Mouse (Mus musculus): ENCODE measurements at regions not wholly inside any gene's neighbourhood (a gene's known extent, or its start where the extent isn't known, plus 50 kb on each side); places are given as distances from the start of the nearest gene placed in this dataset.

DNA sequence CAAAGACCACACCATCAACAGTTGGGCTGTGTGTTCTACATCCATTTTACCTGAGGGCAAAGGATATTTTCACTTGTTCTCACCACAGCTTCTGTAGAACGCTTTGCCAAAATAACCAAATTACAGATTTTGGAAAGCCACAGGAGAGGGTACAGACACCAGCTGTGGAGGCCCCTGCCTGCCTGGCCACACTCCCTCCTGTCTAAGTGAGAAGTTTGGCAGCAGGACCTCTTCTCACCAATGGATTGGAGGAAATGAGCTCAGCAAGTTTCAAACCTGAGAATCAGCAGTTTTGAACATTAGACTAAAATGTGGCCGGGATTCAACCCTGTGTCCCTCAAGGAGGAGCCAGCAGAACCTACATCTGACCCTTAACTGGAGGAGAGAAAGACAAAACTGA lies 206.2 kb upstream of the Plxna2 start:
- H3K36me3 ChIP-seq (ENCODE audit: control insufficient read depth, insufficient read depth): no peaks in the 10 kb centered on the region
- H3K4me2 ChIP-seq (ENCODE audit: low read depth): no peak overlapping the region
- no peaks in the 10 kb centered on the region for H3K79me2 ChIP-seq (ENCODE audit: control insufficient read depth, insufficient read depth)
- H3K27me3 ChIP-seq (ENCODE audit: control insufficient read depth, insufficient read depth, insufficient read length): no peaks in the 10 kb centered on the region
- no peak overlapping the region for H3ac ChIP-seq (ENCODE audit: control insufficient read depth, insufficient read length)
- TF ChIP-seq E2F4 (IDR thresholded peaks at IDR 0.05; ENCODE audit: insufficient read depth) (no peak), REST (IDR thresholded peaks at IDR 0.05; ENCODE audit: insufficient read depth, insufficient read length) (no peak), USF1 (IDR thresholded peaks at IDR 0.05; ENCODE audit: low read depth) (no peak), TCF12 (IDR thresholded peaks at IDR 0.05; ENCODE audit: insufficient read depth, poor library complexity, severe bottlenecking) (no peak), POLR2AphosphoS2 (IDR thresholded peaks at IDR 0.05; ENCODE audit: insufficient read length, low read depth) (no peak), MAX (IDR thresholded peaks at IDR 0.05; ENCODE audit: low read depth) (no peak), MYOD1 (IDR thresholded peaks at IDR 0.05; ENCODE audit: control insufficient read depth in 1 of 3, insufficient read length in 2 of 3, low read depth in 2 of 3) (no peak), MYOG (IDR thresholded peaks at IDR 0.05; ENCODE audit: control insufficient read depth in 1 of 3, insufficient read depth in 1 of 3, insufficient read length in 2 of 3, low read depth in 2 of 3) (no peak), SRF (IDR thresholded peaks at IDR 0.05; ENCODE audit: control insufficient read depth, insufficient read length, low read depth) (no peak), POLR2A (IDR thresholded peaks at IDR 0.05; ENCODE audit: insufficient read length, low read depth) (no peak), CEBPB (IDR thresholded peaks at IDR 0.05; ENCODE audit: insufficient read depth, poor library complexity, severe bottlenecking) (no peak), TCF3 (IDR thresholded peaks at IDR 0.05; ENCODE audit: insufficient read length, low read depth) (no peak)
- no peak overlapping the region for H3K4me3 ChIP-seq

DNA sequence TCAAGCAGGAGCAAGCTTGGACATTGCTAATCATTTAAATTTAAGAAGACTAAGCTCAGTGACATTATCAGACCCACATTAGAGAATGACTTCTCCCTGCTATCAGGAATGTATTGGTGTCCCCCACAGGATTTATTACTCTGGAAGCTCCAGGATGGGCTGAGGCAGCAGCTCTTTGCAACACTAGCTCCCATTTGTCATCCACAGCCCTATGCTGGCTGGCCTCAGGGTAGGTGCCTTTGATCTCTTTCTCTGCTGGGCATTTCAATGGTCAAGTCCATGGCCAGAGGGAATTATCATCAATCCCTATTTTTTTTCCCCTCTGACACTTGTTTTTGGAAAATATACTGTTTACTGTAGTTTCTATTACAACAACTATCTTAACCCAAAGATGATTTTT lies 218.7 kb upstream of the Plxna2 start:
- Histone ChIP-seq H3K4me2 (ENCODE audit: low read depth) (no peak overlapping the region), H3ac (ENCODE audit: control insufficient read depth, insufficient read length) (no peak overlapping the region), H3K36me3 (ENCODE audit: control insufficient read depth, insufficient read depth) (no peaks in the 10 kb centered on the region), H3K4me3 (no peak overlapping the region), H3K27me3 (ENCODE audit: control insufficient read depth, insufficient read depth, insufficient read length) (no peaks in the 10 kb centered on the region), H3K79me2 (ENCODE audit: control insufficient read depth, insufficient read depth) (no peaks in the 10 kb centered on the region)
- no peak for TF ChIP-seq SRF (IDR thresholded peaks at IDR 0.05; ENCODE audit: control insufficient read depth, insufficient read length, low read depth)
- TF ChIP-seq MAX (IDR thresholded peaks at IDR 0.05; ENCODE audit: low read depth): no peak
- TF ChIP-seq MYOD1 (IDR thresholded peaks at IDR 0.05; ENCODE audit: control insufficient read depth in 1 of 3, insufficient read length in 2 of 3, low read depth in 2 of 3): no peak
- no peak for TF ChIP-seq REST (IDR thresholded peaks at IDR 0.05; ENCODE audit: insufficient read depth, insufficient read length)

- no peaks in the 10 kb centered on the region for H3K27me3 ChIP-seq (ENCODE audit: control insufficient read depth, insufficient read depth, insufficient read length)
- H3ac ChIP-seq (ENCODE audit: control insufficient read depth, insufficient read length): no peak overlapping the region
- no peak overlapping the region for H3K4me3 ChIP-seq
- H3K4me2 ChIP-seq (ENCODE audit: low read depth): no peak overlapping the region
- no peaks in the 10 kb centered on the region for H3K36me3 ChIP-seq (ENCODE audit: control insufficient read depth, insufficient read depth)
- no peaks in the 10 kb centered on the region for H3K79me2 ChIP-seq (ENCODE audit: control insufficient read depth, insufficient read depth)
- TF ChIP-seq CEBPB (IDR thresholded peaks at IDR 0.05; ENCODE audit: insufficient read depth, poor library complexity, severe bottlenecking) (no peak), E2F4 (IDR thresholded peaks at IDR 0.05; ENCODE audit: insufficient read depth) (no peak), SRF (IDR thresholded peaks at IDR 0.05; ENCODE audit: control insufficient read depth, insufficient read length, low read depth) (no peak), USF1 (IDR thresholded peaks at IDR 0.05; ENCODE audit: low read depth) (no peak), MYOD1 (IDR thresholded peaks at IDR 0.05; ENCODE audit: control insufficient read depth in 1 of 3, insufficient read length in 2 of 3, low read depth in 2 of 3) (no peak), POLR2A (IDR thresholded peaks at IDR 0.05; ENCODE audit: insufficient read length, low read depth) (no peak), MAX (IDR thresholded peaks at IDR 0.05; ENCODE audit: low read depth) (no peak), POLR2AphosphoS2 (IDR thresholded peaks at IDR 0.05; ENCODE audit: insufficient read length, low read depth) (no peak), REST (IDR thresholded peaks at IDR 0.05; ENCODE audit: insufficient read depth, insufficient read length) (no peak), TCF12 (IDR thresholded peaks at IDR 0.05; ENCODE audit: insufficient read depth, poor library complexity, severe bottlenecking) (no peak), TCF3 (IDR thresholded peaks at IDR 0.05; ENCODE audit: insufficient read length, low read depth) (no peak), MYOG (IDR thresholded peaks at IDR 0.05; ENCODE audit: control insufficient read depth in 1 of 3, insufficient read depth in 1 of 3, insufficient read length in 2 of 3, low read depth in 2 of 3) (no peak)
Observed at GRCm38 (mm10) chr1:194396754-194397460, 221.1 kb upstream of the Plxna2 start.

- no peak overlapping the region for H3K4me2 ChIP-seq (ENCODE audit: low read depth)
- H3K4me3 ChIP-seq: no peak overlapping the region
- no peak for TF ChIP-seq CEBPB (IDR thresholded peaks at IDR 0.05; ENCODE audit: insufficient read depth, poor library complexity, severe bottlenecking)
- TF ChIP-seq REST (IDR thresholded peaks at IDR 0.05; ENCODE audit: insufficient read depth, insufficient read length): no peak
- TF ChIP-seq USF1 (IDR thresholded peaks at IDR 0.05; ENCODE audit: low read depth): no peak
- TF ChIP-seq MAX (IDR thresholded peaks at IDR 0.05; ENCODE audit: low read depth): no peak
- TF ChIP-seq TCF3 (IDR thresholded peaks at IDR 0.05; ENCODE audit: insufficient read length, low read depth): no peak
- TF ChIP-seq POLR2A (IDR thresholded peaks at IDR 0.05; ENCODE audit: insufficient read length, low read depth): no peak
- no peak for TF ChIP-seq E2F4 (IDR thresholded peaks at IDR 0.05; ENCODE audit: insufficient read depth)
- no peak for TF ChIP-seq POLR2AphosphoS2 (IDR thresholded peaks at IDR 0.05; ENCODE audit: insufficient read length, low read depth)
- TF ChIP-seq MYOD1 (IDR thresholded peaks at IDR 0.05; ENCODE audit: control insufficient read depth in 1 of 3, insufficient read length in 2 of 3, low read depth in 2 of 3): no peak
- TF ChIP-seq MYOG (IDR thresholded peaks at IDR 0.05; ENCODE audit: control insufficient read depth in 1 of 3, insufficient read depth in 1 of 3, insufficient read length in 2 of 3, low read depth in 2 of 3): no peak
- TF ChIP-seq SRF (IDR thresholded peaks at IDR 0.05; ENCODE audit: control insufficient read depth, insufficient read length, low read depth): no peak
- TF ChIP-seq TCF12 (IDR thresholded peaks at IDR 0.05; ENCODE audit: insufficient read depth, poor library complexity, severe bottlenecking): no peak
- H3K79me2 ChIP-seq (ENCODE audit: control insufficient read depth, insufficient read depth): no peaks in the 10 kb centered on the region
- H3ac ChIP-seq (ENCODE audit: control insufficient read depth, insufficient read length): no peak overlapping the region
- no peaks in the 10 kb centered on the region for H3K27me3 ChIP-seq (ENCODE audit: control insufficient read depth, insufficient read depth, insufficient read length)
- H3K36me3 ChIP-seq (ENCODE audit: control insufficient read depth, insufficient read depth): no peaks in the 10 kb centered on the region
Observed at GRCm38 (mm10) chr1:194393720-194394119, 224.3 kb upstream of the Plxna2 start.

Measured in myocyte (in vitro differentiated cells).